Mouse (Mus musculus) hematopoietic stem cell, adult 5-6 weeks (primary cell): ENCODE measurements at regions not wholly inside any gene's neighbourhood (a gene's known extent, or its start where the extent isn't known, plus 50 kb on each side); places are given as distances from the start of the nearest gene placed in this dataset.

Experiments used
- ATAC-seq, 2 experiments: fragments of 125-278 bp in 1 of 2; replicated peaks in 1 of 2; 2 replicates each; pipeline ENCODE4 v1.8.0; 2016 to 2017; ENCODE audit warnings: inconsistent platforms in 2 of 2, mild to moderate bottlenecking in 2 of 2, moderate number of reproducible peaks in 2 of 2, low read depth in 1 of 2, moderate TSS enrichment in 1 of 2; ENCODE audit not compliant: low FRiP score in 2 of 2, poor library complexity in 2 of 2, severe bottlenecking in 2 of 2, insufficient read depth in 1 of 2, low TSS enrichment in 1 of 2

DNA sequence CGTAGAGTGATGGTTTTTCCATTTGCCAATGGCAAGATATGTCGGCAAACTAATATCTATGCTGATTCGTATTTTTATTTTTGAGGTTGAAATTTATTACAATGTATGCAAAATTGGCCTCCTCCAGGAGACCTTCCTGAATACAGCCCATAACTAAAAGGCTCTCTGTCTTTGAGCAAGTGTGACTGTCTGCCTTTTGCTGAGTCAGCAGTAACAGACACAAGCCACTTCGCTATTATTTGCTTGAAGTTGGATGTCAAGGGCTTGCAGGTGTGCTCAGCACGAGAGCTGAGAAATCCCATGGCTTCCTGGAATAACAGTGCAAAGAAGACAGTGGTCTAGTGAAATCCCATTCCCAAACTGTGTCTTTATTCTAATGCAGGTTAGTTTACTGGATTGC, 56.9 kb downstream of the Dmrt2 start:
- no peak for ATAC-seq

DNA sequence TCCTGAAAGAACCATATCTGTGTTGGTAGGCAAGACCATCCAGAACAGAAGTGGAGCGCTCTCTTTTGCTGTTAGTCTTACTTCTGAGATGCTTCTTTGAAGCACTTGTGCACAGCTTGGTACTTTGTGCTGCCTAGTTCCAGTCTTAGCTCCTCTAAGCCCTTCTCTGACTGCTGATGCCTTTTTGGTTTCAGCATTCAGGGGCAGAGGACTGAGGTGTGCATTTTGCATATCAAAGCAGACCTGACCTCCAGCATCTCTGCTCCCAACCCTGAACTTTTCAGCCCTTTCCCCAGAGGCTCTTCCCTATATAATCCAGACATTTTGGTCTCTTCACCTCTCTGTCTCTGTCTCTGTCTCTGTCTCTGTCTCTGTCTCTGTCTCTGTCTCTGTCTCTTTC, 57.4 kb downstream of the Dmrt2 start:
- no peak for ATAC-seq

DNA sequence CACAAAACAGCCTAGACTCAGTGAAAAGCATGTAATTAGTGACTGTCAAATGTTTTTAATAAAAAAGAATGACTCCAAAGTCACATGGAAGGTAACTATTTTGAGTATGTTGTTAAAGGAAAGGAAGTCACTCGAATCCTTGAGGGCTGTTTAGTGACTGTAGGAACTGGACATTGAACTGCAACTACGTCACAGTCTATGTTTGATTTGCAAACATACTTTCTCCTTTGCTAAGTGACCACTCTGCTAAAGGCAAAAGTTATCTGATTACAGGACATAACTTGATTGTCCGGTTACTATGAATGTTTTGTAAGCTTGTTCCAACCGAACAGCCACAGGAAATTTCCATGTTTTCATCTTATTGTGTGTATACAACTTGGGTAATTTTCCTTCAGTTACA, 106.2 kb downstream of the Dmrt2 start:
- no peak for ATAC-seq

DNA sequence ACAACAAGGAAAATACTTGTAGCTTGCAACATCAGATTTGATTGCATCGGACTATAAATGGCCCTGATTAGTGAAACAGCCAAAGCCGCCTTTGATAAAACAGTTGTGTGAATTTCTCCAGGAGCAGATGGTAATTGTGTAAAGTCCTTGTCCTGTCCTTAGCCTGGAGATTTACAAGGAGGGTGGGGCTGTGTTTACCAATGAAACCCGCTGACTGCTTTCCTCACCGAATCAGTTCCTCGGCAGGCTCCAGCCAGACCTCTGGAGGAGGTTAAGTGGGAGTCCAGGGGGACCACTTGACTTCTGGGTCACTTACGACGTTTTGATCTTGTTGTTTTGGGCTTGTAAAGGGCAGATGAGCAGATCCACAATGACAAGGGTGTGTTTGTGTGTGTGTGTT, 107.1 kb downstream of the Dmrt2 start:
- ATAC-seq: no peak

DNA sequence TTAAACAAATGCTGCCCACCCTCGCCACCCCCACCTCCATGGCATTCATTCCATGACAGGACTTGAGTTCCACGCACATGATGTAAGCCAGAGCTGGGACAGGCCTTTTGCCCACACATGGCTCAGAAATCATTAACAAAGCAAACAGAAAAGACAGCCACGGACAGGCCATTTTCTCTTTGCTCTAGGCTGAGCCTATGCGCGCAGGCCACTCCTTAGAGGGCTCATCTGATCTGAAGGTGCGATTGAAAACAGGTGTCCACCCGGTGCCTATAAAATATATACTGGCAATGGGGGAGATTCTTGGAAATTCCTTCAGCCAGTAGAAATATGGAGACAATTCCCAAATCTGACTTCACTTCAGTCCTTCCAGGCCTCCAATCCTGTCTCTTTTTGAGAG, 109.1 kb downstream of the Dmrt2 start:
- ATAC-seq: no peak

DNA sequence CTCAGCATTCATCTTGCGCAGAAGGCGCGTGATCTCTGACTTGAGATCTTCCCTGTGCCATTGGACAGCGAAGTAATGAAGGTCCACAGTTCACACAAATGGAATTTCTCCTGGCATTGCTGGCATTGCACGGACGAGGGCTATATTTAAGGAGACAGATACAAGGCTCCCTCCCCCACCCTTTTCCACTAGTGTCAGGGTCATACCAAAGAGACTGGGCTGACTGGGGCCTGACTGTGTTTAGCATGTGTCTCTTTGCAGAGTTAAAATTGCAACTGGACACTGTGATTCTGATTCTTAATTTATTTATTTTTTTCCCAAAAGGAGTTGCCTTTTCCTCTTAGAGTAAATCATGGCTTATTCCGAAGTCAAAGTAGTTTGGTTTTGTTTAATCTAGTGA, 130.5 kb downstream of the Dmrt2 start:
- ATAC-seq: no peak

DNA sequence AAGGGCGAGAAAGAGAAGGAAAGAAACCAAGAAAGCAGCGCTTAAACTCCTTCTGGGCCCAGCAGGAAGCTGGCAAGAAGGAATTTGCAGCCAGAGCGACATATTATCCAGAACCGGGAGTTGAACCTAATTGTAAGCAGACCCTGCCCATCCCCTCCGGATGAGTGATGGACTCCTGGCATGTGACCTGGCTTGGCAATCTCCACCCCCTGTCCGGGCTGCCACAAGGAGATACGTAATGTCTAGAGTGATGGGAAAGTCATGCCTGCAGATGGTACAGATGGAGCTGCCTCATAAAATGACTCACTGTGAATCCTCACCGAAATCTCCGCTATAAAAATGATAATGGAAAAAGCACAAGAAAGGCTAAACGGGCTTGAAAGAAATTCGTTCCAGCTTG, 133.1 kb downstream of the Dmrt2 start:
- ATAC-seq: no peak

DNA sequence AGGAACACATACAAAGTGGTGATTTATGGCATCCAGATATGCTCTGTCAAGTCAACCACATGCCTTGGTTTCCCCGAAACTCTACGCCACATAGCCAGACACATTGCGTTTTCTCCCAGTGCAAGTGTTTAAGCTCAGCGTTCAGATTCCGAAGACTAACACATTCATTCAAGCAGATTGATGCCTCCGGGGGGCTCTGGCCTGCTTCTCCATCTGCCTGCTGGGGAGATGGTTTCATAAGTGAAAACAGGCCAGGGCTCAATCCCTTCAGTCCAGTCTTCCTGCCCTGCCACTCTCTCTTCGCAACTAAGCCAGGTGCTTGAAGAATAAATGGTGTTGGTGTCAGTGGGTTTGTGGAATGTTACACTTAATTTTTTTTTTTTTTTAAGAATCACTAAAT, 141.4 kb downstream of the Dmrt2 start:
- no peak for ATAC-seq

DNA sequence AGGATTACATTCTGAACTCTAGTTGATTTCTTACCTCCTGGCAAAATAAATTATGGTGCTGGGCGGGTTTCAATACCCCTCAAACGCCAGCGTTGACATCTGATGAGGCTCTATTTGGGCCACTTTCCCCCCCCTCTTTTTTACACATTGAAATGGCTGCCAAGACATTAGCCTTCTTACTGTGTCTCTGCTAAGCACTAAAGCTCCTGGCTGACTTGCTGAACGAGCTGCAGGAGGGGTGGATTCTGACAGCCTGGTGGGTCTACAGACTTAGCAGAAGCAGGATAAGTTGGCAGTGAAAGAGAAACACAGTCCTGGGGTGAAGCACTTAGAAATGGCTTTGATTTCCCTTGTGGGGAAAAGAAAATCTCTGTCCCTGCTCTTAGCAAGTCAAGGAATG, 172.9 kb downstream of the Dmrt2 start:
- ATAC-seq: no peak

DNA sequence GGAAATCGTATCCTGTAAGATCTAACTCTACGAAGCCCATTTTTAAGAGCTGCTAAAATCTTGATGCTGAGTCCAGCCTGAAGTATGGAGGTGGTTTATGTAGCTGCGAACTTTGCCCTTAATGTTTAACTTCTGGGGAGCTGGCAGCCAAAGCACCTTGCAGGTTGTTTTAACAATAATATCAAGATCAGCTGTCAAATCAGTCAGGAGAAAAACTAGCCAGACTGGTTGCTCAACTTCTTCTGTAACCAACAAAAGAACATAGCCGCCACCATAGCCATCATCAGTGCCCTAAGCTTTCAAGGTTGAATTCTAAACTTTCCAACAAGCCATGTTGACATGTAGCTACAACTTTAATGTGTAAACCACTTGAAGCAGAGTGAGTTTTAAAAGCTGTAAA, 184.1 kb downstream of the Dmrt2 start:
- no peak for ATAC-seq

DNA sequence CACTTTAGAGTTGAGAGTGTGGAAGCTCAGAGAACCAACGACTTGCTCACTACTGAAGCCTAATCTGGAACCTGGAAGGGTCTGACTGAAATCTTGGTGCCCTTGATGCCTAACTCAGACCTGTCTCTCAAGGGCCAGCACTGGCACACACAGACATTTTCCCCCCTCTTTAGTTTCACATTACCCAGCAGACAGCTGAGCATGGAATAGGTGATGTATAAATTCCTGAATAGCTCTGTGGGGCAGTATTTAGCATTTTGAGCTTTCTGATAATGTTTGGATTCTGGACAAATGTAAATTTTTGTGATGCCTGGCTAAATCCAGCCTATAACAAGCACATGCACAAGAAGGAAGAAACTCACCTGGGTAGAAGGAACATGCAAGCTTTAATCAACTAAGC, 191.1 kb downstream of the Dmrt2 start:
- no peak for ATAC-seq

DNA sequence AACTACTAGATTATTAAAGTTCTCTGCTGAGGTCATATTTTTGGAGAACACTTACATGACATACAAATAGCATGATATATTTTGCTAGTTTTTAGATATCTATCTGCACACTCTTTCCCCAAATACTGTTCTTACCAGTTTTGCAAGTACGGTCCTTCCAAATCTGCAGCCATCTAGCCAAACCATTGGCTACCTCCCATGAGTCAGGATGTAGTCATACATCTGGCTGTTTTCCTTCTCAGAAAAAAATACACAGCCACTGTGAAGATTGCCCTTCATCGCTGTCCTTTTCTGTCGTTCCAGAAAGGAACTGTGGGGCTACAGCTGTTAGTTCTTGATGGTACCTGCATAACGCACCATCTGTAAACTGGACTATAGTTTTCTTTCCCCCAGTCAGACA, 234.5 kb downstream of the Dmrt2 start:
- no peak for ATAC-seq

DNA sequence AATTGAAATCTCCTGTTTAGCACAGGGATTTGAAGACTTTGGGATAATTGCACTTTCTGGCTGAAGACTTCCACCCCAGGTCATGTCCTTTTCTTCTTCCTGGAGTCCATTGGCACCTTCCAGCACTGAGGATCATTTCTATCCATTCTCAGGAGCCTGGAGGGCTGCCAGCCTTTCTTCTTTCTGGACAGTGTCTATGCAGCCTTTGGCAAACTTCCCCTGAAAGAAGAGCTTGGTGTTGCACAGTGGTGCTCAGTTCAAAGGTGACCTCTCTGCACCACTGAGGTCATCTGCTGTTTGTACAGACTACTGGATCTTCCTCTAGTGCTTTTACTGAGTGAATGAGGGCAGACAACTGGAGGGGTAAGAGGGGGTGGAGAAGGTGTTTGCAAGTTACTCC, 249.8 kb downstream of the Dmrt2 start:
- no peak for ATAC-seq

DNA sequence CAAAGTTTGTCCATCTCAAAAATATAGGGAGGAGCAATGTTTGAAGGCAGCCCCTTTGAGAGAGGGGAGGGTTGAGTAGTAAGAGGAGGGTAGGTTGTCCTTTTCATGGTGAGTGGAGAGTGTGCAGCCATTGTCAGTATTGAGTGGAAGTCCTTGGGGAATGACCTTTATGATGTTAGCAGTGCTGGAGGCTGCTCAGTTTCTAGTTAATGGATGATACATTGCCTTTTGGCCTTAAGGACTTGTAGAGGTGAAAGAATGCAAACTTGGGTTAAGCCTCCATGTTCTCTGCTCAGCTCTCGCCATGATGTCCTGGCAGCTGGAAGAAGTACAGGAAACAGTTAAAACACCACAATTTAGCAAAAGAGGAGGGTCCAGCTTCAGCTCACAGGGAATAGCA, 250.6 kb downstream of the Dmrt2 start:
- no peak for ATAC-seq

DNA sequence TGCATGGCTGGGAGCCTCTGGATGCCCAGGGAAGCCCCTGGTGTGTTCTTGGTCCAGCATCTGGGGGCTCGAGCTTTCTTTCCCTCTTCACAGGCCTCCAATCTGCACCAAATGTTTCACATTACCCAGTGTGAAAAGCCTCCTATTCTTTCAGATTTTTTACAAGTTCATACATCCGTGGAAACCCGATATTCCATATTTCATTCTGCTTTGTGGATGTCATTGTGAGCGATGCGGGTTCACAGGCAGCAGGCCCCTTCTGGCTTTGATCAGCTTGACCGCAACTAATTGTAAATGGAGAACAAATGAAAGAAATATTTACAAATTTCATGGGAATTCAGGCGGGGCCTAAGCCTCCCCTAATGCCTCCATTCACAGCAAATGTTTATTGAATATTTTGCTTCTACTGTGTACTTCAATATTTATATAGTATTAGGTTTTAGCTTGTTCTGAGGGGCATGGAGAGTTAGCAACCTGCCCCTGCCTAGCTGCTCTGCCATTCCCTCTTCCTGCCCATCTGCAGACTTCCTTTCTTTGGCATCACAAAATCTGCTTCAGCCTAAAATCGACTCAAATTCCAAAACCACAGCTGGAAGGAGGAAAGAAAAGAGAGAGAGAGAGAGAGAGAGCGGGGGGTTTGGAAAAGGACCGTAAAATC, 251.6 kb downstream of the Dmrt2 start:
- no peak for ATAC-seq

DNA sequence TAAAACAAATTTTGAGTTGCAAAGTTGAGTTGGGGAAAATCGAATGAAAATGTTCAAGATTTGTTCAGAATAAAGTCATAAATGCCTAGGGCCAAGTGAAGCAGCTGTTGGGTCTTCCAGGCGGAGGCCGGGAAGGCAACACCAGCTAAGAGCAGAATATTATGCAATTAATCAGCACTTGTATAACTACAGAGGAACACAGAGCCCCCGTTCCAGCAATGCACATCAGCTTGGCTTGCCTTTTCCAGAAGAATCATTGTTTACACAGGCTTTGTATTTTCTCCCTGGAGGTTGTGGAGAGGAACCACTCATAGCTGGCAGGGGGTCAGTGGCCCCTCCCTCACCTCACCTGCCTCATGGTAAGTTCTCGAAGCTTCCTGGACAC, 252.2 kb downstream of the Dmrt2 start:
- ATAC-seq: no peak

DNA sequence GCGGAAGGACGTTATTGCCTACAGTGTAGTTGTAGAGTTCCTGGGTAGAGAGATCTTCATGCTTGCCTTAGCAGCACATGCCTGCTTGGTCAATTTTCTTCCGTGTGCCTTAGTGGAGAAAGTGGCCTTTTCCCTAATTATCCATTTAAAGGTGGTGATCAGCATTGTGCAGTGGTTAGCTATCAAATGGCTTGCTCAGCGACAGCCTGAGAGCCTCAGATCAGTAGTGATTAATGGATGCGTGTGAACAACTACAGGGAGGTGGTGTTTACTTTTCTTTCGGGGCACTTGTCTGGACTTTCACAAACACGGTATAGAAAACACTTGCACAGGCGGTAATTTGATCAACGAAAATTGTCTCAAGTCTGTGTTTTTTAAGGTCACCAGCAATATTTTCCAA, 255.0 kb downstream of the Dmrt2 start:
- no peak for ATAC-seq

DNA sequence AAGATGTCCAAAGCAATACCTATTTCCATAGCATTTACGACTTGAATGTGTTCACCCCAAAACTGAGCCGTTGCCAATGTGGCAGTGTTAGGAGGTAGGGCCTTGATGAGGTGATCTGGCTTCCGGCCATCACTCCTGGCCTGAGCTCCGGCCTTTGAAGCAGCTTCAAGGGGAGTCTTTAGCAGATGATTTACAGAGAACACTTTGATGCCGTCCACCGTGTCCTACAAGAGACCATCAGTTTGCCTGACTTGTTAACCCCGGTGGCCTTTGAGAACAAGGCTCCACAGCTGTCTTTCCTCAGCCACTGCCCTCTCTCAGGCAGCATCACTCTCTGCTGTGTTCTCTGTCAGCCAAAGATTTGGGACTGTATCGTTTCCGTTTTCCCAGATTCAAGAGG, 265.1 kb downstream of the Dmrt2 start:
- no peak for ATAC-seq

DNA sequence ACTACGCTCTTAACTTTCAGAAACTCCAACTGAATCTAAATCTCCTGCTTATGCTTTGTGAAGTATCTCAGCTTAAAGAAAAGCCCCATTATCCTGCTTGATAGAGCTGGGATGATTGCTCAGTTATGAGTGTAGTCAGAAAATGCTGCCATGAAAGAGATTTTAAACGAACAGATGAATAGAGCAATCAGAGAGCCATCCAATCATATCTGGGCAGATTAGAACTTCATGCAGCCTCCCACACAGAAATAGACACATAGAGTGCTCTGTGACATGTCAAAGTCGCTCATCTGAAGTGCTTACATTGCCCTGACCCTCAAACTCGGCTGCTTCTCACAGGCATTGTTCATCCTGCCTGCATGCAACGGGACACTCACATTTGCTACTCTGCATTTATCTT, 299.0 kb downstream of the Dmrt2 start:
- ATAC-seq: no peak

DNA sequence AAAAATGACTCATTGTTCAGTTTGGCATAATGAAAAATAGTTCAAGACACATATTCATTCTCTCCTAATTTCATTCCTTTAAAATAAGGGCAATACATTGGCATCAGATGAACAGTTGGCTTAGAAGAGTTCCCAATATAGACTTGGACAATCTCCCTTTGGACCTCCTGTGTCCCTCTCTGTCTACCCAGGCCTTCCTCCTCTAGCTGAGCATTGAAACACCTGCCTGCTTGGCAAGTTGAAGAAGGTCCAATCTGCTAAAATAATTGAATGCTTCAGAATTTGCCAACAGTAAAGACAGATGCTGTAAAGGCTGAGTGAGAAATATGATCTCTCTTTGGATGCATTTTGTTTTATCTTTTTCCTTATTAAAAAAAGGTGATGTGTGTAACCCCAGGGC, 303.0 kb downstream of the Dmrt2 start:
- ATAC-seq: no peak
